Mouse (Mus musculus) cerebellum, adult 2 months (tissue): Measurements from ENCODE around the gene Pgm5.

Experiments
- CTCF ChIP-seq: fragments of 200-500 bp; IDR thresholded peaks from 2 replicates; pipeline ENCODE4 v1.5.1; 2011; ENCODE audit warnings: low read depth, mild to moderate bottlenecking, control low read depth, low read length, moderate library complexity, borderline replicate concordance; ENCODE audit not compliant: insufficient read depth
- POLR2A ChIP-seq: fragments of 200-500 bp; IDR thresholded peaks from 2 replicates; pipeline ENCODE4 v1.6.1; 2011; ENCODE audit warnings: low read length, control low read depth, borderline replicate concordance; ENCODE audit not compliant: insufficient read depth

- TF ChIP-seq CTCF (no peak), POLR2A (no peak)
Observed at GRCm38 (mm10) chr19:24705395-24705794, 156.3 kb downstream of the Pgm5 start.
